Mouse (Mus musculus): ENCODE results near the gene Paqr8. TPM values are rescaled to one million over a fixed set of nuclear protein-coding genes. Genes with fewer than 3 reads are reported as not detected.
A peak's percentile ranks its signal among the peaks of the same experiment; 100 is the strongest.
"Not testable (repeated sequence)": the region's sequence is repeated elsewhere in the genome, so short reads cannot be mapped to it uniquely, and the experiment has no call there.

The Paqr8 gene
- polyA plus RNA-seq, 1 experiment from 2014 or later: 5.2 TPM

GRCm38 (mm10) chr1:20922612-20923399 lies 32.4 kb downstream of the Paqr8 start:
- Histone ChIP-seq H3K36me3 (ENCODE audit: insufficient read depth, low read length) (no peaks in the 10 kb centered on the region), H3K27ac (ENCODE audit: low read length) (no peak overlapping the region), H3K9ac (replicated peaks; ENCODE audit: low read length) (no peak overlapping the region), H3K4me1 (ENCODE audit: insufficient read depth, low read length) (no peaks in the 10 kb centered on the region), H3K9me3 (ENCODE audit: low read length) (no peaks in the 10 kb centered on the region), H3K4me3 (ENCODE audit: low read length) (no peak overlapping the region), H3K4me2 (replicated peaks; ENCODE audit: low read depth, low read length) (no peak overlapping the region; the same call in 1 of the 2 replicates), H3K27me3 (ENCODE audit: insufficient read depth, low read length) (no peaks in the 10 kb centered on the region)
- WGBS: 55% methylated on average over 11 of the region's 11 CpGs
- peak; percentile 57; the same call in 1 of the 2 replicates for ATAC-seq (ENCODE audit: low FRiP score, low TSS enrichment)

DNA sequence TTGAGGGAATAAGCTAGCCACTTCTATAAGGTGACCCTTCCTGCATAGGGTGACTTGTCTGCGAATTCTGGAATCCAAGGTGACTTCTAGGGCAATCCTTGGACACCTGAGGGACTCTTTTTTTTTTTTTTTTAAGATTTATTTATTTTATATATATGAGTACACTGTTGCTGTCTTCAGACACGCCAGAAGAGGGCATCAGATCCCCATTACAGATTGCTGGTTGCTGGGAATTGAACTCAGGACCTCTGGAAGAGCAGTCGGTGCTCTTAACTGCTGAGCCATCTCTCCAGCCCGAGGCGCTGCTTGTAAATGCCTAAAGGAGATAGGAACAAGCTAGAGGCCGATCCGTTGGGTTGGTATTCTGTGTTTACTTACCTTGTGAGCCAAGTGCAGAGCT lies 34.9 kb downstream of the Paqr8 start:
- WGBS: 82% methylated on average over 7 of the region's 7 CpGs
- H3K27me3 ChIP-seq (ENCODE audit: insufficient read depth, low read length); H3K4me1 ChIP-seq (ENCODE audit: insufficient read depth, low read length); H3K4me2 ChIP-seq (replicated peaks; ENCODE audit: low read depth, low read length); H3K36me3 ChIP-seq (ENCODE audit: insufficient read depth, low read length); H3K9ac ChIP-seq (replicated peaks; ENCODE audit: low read length); ATAC-seq (ENCODE audit: low FRiP score, low TSS enrichment); H3K27ac ChIP-seq (ENCODE audit: low read length); H3K9me3 ChIP-seq (ENCODE audit: low read length); H3K4me3 ChIP-seq (ENCODE audit: low read length): not testable (repeated sequence)

GRCm38 (mm10) chr1:20925926-20926325 lies 35.5 kb downstream of the Paqr8 start:
- no peak for ATAC-seq (ENCODE audit: low FRiP score, low TSS enrichment)

DNA sequence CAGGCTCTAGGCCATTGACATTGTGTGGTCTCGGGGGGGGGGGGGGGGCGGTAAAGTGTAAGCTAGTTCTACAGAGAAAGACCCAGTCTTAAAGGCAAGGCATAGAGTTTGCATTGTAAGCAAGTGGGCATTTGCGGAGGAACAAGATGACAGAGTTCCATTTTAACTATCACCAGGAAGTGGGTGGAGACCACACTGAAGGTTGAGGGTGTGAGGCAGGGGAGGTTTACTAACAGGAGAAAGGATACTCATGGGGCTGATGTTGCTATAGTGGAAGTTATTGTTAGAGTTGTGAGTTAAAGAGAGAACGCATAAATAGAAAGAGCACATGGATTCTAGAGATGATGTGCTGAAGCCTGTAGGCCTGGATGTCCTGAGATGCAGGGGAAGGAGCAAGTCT lies 36.0 kb downstream of the Paqr8 start:
- ATAC-seq (ENCODE audit: low FRiP score, low TSS enrichment): no peak
- Histone ChIP-seq H3K4me1 (ENCODE audit: insufficient read depth, low read length) (no peaks in the 10 kb centered on the region), H3K27ac (ENCODE audit: low read length) (no peak overlapping the region), H3K36me3 (ENCODE audit: insufficient read depth, low read length) (no peaks in the 10 kb centered on the region), H3K4me2 (replicated peaks; ENCODE audit: low read depth, low read length) (no peak overlapping the region), H3K4me3 (ENCODE audit: low read length) (no peak overlapping the region), H3K9me3 (ENCODE audit: low read length) (no peaks in the 10 kb centered on the region), H3K9ac (replicated peaks; ENCODE audit: low read length) (no peak overlapping the region), H3K27me3 (ENCODE audit: insufficient read depth, low read length) (no peaks in the 10 kb centered on the region)
- 83% methylated on average over 3 of the region's 4 CpGs for WGBS

More at GRCm38 (mm10) chr1:20925926-20926325, 35.5 kb downstream of the Paqr8 start:
- H3K27me3 ChIP-seq (ENCODE audit: insufficient read depth, low read length): no peaks in the 10 kb centered on the region
- H3K4me3 ChIP-seq (ENCODE audit: low read length): no peak overlapping the region
- no peaks in the 10 kb centered on the region for H3K9me3 ChIP-seq (ENCODE audit: low read length)
- 92% methylated on average over 4 of the region's 4 CpGs for WGBS
- no peak overlapping the region for H3K9ac ChIP-seq (replicated peaks; ENCODE audit: low read length)
- no peaks in the 10 kb centered on the region for H3K36me3 ChIP-seq (ENCODE audit: insufficient read depth, low read length)
- no peak overlapping the region for H3K4me2 ChIP-seq (replicated peaks; ENCODE audit: low read depth, low read length)
- H3K27ac ChIP-seq (ENCODE audit: low read length): no peak overlapping the region
- H3K4me1 ChIP-seq (ENCODE audit: insufficient read depth, low read length): no peaks in the 10 kb centered on the region

DNA sequence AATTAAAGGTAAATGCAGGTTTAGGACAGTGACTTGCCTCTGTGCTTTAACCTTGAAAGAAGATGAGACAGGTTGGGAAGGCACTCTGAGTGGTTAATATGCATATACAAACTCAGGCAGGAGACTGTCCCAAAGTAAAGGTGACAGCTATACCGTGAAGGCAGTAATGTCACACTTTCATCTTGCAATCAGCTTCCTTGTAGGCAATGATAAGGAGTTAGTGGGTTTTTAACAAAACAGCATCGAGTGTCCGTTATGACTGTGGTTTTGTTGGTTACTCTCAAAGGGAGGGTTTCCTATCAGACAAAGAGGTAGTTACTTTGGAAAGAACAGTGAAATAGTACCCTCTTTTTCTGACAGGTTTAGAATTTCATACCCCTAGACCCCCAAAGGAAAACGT lies 38.1 kb downstream of the Paqr8 start:
- Histone ChIP-seq H3K27me3 (ENCODE audit: insufficient read depth, low read length) (no peaks in the 10 kb centered on the region), H3K4me3 (ENCODE audit: low read length) (no peak overlapping the region), H3K9me3 (ENCODE audit: low read length) (no peaks in the 10 kb centered on the region), H3K9ac (replicated peaks; ENCODE audit: low read length) (no peak overlapping the region), H3K27ac (ENCODE audit: low read length) (no peak overlapping the region), H3K4me2 (replicated peaks; ENCODE audit: low read depth, low read length) (no peak overlapping the region), H3K36me3 (ENCODE audit: insufficient read depth, low read length) (no peaks in the 10 kb centered on the region), H3K4me1 (ENCODE audit: insufficient read depth, low read length) (no peaks in the 10 kb centered on the region)
- no peak for ATAC-seq (ENCODE audit: low FRiP score, low TSS enrichment)
- WGBS: 37% methylated on average over 4 of the region's 4 CpGs

- H3K27me3 ChIP-seq (ENCODE audit: insufficient read depth, low read length): no peaks in the 10 kb centered on the region
- WGBS: 23% methylated on average over 7 of the region's 7 CpGs
- H3K9me3 ChIP-seq (ENCODE audit: low read length): no peaks in the 10 kb centered on the region
- H3K36me3 ChIP-seq (ENCODE audit: insufficient read depth, low read length): peaks cover 4% of the 10 kb centered on the region; the same call in 1 of the 2 replicates
- ATAC-seq (ENCODE audit: low FRiP score, low TSS enrichment): peak; percentile 85; the same call in 1 of the 2 replicates
- no peak overlapping the region for H3K4me2 ChIP-seq (replicated peaks; ENCODE audit: low read depth, low read length)
- H3K4me3 ChIP-seq (ENCODE audit: low read length): no peak overlapping the region
- no peak overlapping the region for H3K27ac ChIP-seq (ENCODE audit: low read length)
- no peaks in the 10 kb centered on the region for H3K4me1 ChIP-seq (ENCODE audit: insufficient read depth, low read length)
- no peak overlapping the region for H3K9ac ChIP-seq (replicated peaks; ENCODE audit: low read length)
These were observed 43.1 kb downstream of the Paqr8 start for GRCm38 (mm10) chr1:20933457-20933856.

- ATAC-seq (ENCODE audit: low FRiP score, low TSS enrichment): no peak
- 90% methylated on average over 22 of the region's 22 CpGs for WGBS
- no peak overlapping the region for H3K27ac ChIP-seq (ENCODE audit: low read length)
- H3K9ac ChIP-seq (replicated peaks; ENCODE audit: low read length): no peak overlapping the region
- no peak overlapping the region for H3K4me3 ChIP-seq (ENCODE audit: low read length)
- H3K9me3 ChIP-seq (ENCODE audit: low read length): no peaks in the 10 kb centered on the region
- peaks cover 4% of the 10 kb centered on the region; the same call in 1 of the 2 replicates for H3K36me3 ChIP-seq (ENCODE audit: insufficient read depth, low read length)
- no peaks in the 10 kb centered on the region for H3K4me1 ChIP-seq (ENCODE audit: insufficient read depth, low read length)
- no peaks in the 10 kb centered on the region for H3K27me3 ChIP-seq (ENCODE audit: insufficient read depth, low read length)
- no peak overlapping the region for H3K4me2 ChIP-seq (replicated peaks; ENCODE audit: low read depth, low read length)
These were observed 44.7 kb downstream of the Paqr8 start for GRCm38 (mm10) chr1:20935106-20935505.

GRCm38 (mm10) chr1:20939046-20939445 lies 48.6 kb downstream of the Paqr8 start:
- H3K27me3 ChIP-seq (ENCODE audit: insufficient read depth, low read length): no peaks in the 10 kb centered on the region
- H3K9ac ChIP-seq (replicated peaks; ENCODE audit: low read length): no peak overlapping the region
- ATAC-seq (ENCODE audit: low FRiP score, low TSS enrichment): 0 out of 2 replicates have a peak, but pooled peaks have one; percentile 57
- H3K36me3 ChIP-seq (ENCODE audit: insufficient read depth, low read length): peaks cover 4% of the 10 kb centered on the region; the same call in 1 of the 2 replicates
- H3K4me3 ChIP-seq (ENCODE audit: low read length): no peak overlapping the region
- H3K27ac ChIP-seq (ENCODE audit: low read length): no peak overlapping the region
- H3K9me3 ChIP-seq (ENCODE audit: low read length): 0 out of 2 replicates have a peak, but pooled peaks cover 3% of the 10 kb centered on the region
- H3K4me1 ChIP-seq (ENCODE audit: insufficient read depth, low read length): no peaks in the 10 kb centered on the region
- no peak overlapping the region for H3K4me2 ChIP-seq (replicated peaks; ENCODE audit: low read depth, low read length)
- WGBS: 19% methylated on average over 3 of the region's 3 CpGs

DNA sequence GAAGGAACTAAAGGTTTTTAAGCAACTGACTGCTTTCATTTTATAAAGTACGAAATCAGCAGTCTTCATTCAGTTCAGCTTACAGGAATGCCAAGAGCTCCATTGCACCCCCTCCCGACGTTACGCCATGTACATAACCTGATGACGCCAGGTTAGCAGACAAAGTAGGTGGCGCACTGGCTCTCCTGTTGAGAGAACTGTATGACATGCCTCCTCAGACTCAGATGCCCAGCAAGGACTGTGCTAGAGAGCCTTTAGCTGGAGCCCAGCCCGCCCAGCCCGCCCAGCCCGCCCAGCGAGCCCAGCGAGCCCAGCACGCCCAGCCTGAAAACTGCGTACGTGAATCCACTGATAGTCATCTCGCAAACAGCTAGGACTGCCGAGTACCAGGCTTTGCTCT lies 49.7 kb downstream of the Paqr8 start:
- ATAC-seq (ENCODE audit: low FRiP score, low TSS enrichment): peak; percentile 72
- 0 out of 2 replicates have a peak overlapping the region, but pooled peaks have one; percentile 4 for H3K4me2 ChIP-seq (replicated peaks; ENCODE audit: low read depth, low read length)
- H3K4me1 ChIP-seq (ENCODE audit: insufficient read depth, low read length): no peaks in the 10 kb centered on the region
- no peaks in the 10 kb centered on the region for H3K36me3 ChIP-seq (ENCODE audit: insufficient read depth, low read length)
- H3K9ac ChIP-seq (replicated peaks; ENCODE audit: low read length): no peak overlapping the region
- 71% methylated on average over 16 of the region's 16 CpGs for WGBS
- H3K4me3 ChIP-seq (ENCODE audit: low read length): no peak overlapping the region
- H3K27ac ChIP-seq (ENCODE audit: low read length): no peak overlapping the region
- no peaks in the 10 kb centered on the region for H3K27me3 ChIP-seq (ENCODE audit: insufficient read depth, low read length)
- H3K9me3 ChIP-seq (ENCODE audit: low read length): 0 out of 2 replicates have a peak, but pooled peaks cover 3% of the 10 kb centered on the region

- Histone ChIP-seq H3K4me1 (ENCODE audit: insufficient read depth, low read length) (no peaks in the 10 kb centered on the region), H3K27me3 (ENCODE audit: insufficient read depth, low read length) (no peaks in the 10 kb centered on the region), H3K4me3 (ENCODE audit: low read length) (no peak overlapping the region), H3K27ac (ENCODE audit: low read length) (no peak overlapping the region), H3K9me3 (ENCODE audit: low read length) (0 out of 2 replicates have a peak, but pooled peaks cover 3% of the 10 kb centered on the region), H3K36me3 (ENCODE audit: insufficient read depth, low read length) (no peaks in the 10 kb centered on the region), H3K4me2 (replicated peaks; ENCODE audit: low read depth, low read length) (no peak overlapping the region), H3K9ac (replicated peaks; ENCODE audit: low read length) (no peak overlapping the region)
- ATAC-seq (ENCODE audit: low FRiP score, low TSS enrichment): no peak
- WGBS: 39% methylated on average over 2 of the region's 2 CpGs
These were observed 50.9 kb downstream of the Paqr8 start for GRCm38 (mm10) chr1:20941322-20941721.
